ENCODE assay signal across 8 mouse cellular contexts in the genomic region with DNA sequence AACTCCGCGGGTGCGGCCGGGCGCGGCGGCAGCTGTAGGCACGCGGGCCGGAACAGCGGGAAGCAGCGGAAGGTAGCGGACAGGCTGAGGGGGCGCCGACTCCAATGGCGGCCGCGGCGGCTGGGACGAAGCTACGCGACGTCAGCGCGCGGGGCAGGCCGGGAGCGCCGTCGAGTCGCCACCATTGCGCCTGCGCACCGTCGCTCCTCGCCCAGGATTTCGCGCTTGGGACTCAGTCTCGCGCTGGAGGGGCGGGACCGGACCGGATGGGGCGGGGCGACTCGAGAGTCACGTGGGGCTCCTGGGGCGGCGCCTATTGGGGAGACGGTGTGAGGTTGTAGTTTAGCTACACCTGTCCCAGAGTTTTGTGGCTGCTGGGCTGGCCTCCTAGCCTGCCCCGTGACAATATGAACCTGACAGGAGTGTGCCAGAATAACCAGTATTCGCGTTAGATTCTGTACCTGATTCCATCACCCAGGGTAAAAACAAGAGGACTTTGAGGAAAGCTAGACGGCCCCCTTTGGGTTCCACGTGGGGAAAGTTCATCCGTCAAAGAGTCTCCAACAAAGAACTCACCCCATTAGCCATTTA. TPM values are rescaled to one million over a fixed set of nuclear protein-coding genes. Genes with fewer than 3 reads are reported as not detected.
DNase-seq lines count a peak whose midpoint lies in the region; ATAC-seq lines count a peak whose summit lies in the region.

Gene Ythdf1 (minus strand): TSS at position 140 of the 591 bp plus-strand sequence.

- H3K9ac ChIP-seq in hindbrain, embryonic 15.5 days: peak within 1 kb of the TSS; percentile 98

- no peaks in the 10 kb centered on the region for H3K27me3 ChIP-seq in hindbrain, embryonic 15.5 days

- H3K4me3 ChIP-seq in hindbrain, embryonic 15.5 days: peak within 1 kb of the TSS; percentile 93

- WGBS in hindbrain, embryonic 15.5 days: under 1% methylated on average over 55 of the region's 56 CpGs

- H3K4me2 ChIP-seq in hindbrain, embryonic 15.5 days: peak within 1 kb of the TSS; percentile 96

- peak within 1 kb of the TSS; percentile 69 for H3K27ac ChIP-seq in hindbrain, embryonic 15.5 days (replicated peaks)

- ATAC-seq in hindbrain, embryonic 15.5 days (ENCODE audit: low FRiP score, low read depth): peak; percentile 96

- H3K36me3 ChIP-seq in hindbrain, embryonic 15.5 days: peaks cover 13% of the 10 kb centered on the region

- peaks cover 30% of the 10 kb centered on the region for H3K4me1 ChIP-seq in hindbrain, embryonic 15.5 days (replicated peaks)

- peak; percentile 98 for DNase-seq in T-cell, adult 2 months (ENCODE audit: low spot score)
- DNase-seq in cerebellum, postnatal 36 days: peak; percentile 97 to 99
- DNase-seq in frontal cortex, postnatal 36 days (ENCODE audit: low spot score in 2 of 2): peak; percentile 95 to 97
- DNase-seq in left cerebral cortex, adult 11 months (ENCODE audit: low spot score): peak; percentile 87
- DNase-seq in lung, postnatal 4 days: peak; percentile 98 to 99
- DNase-seq in retina, postnatal 7 days (ENCODE audit: low read depth, low spot score): peak; percentile 93
- DNase-seq in urinary bladder, adult 2 months (ENCODE audit: low spot score): peak; percentile 90

- no peaks in the 10 kb centered on the region for H3K9me3 ChIP-seq in hindbrain, embryonic 15.5 days

RNA-seq across cellular contexts. Expression of gene Ythdf1, which starts in this region (rescaled TPM):
- polyA plus RNA-seq in hindbrain, embryonic 15.5 days (2015; fragmentation: Nextera tagmentation; extraction: Ambion mirVana): 50.1 and 54.9 TPM in 2 replicates
- 40.2 and 41.6 TPM in 2 replicates for polyA plus RNA-seq in urinary bladder, adult 2 months (2012; rRNA removed)

Comparison
In these comparisons a context has a peak if more than half of its experiments do, and no peak if none do; other contexts are left out.
1. Peak in every context shown above with its lines: DNase-seq, ATAC-seq, H3K4me3 ChIP-seq and H3K27ac ChIP-seq.